Mouse (Mus musculus) lung, embryonic 16.5 days (tissue): Measurements from ENCODE around the gene Anapc16. TPM values are rescaled to one million over a fixed set of nuclear protein-coding genes. Genes with fewer than 3 reads are reported as not detected.

Experiments used
- ATAC-seq: fragments of 200-750 bp; cut with Nextera tagmentation; 2 replicates; pipeline ENCODE4 v1.8.0; 2017; ENCODE audit warnings: low read depth, mild to moderate bottlenecking, moderate library complexity
- H3K27ac ChIP-seq: fragments of 300-500 bp; sonication (generic); 2 replicates; pipeline ENCODE4 v1.5.1; 2014; ENCODE audit warnings: mild to moderate bottlenecking, control low read depth, low read length
- H3K27me3 ChIP-seq: fragments of 300-500 bp; sonication (generic); 2 replicates; pipeline ENCODE4 v1.6.1; 2014; ENCODE audit warnings: low read depth, low read length, mixed read lengths; ENCODE audit not compliant: control insufficient read depth, insufficient read depth
- H3K36me3 ChIP-seq: fragments of 300-500 bp; sonication (generic); 2 replicates; pipeline ENCODE4 v1.6.1; 2014; ENCODE audit warnings: low read length; ENCODE audit not compliant: control insufficient read depth, insufficient read depth
- H3K4me1 ChIP-seq: fragments of 300-500 bp; sonication (generic); replicated peaks from 2 replicates; pipeline ENCODE4 v1.6.1; 2014; ENCODE audit warnings: low read length, mixed read lengths; ENCODE audit not compliant: control insufficient read depth, insufficient read depth
- H3K4me2 ChIP-seq: fragments of 300-500 bp; sonication (generic); 2 replicates; pipeline ENCODE4 v1.6.1; 2014; ENCODE audit warnings: low read depth, low read length, control low read depth
- H3K4me3 ChIP-seq: fragments of 300-500 bp; sonication (generic); 2 replicates; pipeline ENCODE4 v1.5.1; 2014; ENCODE audit warnings: mild to moderate bottlenecking, low read length, control low read depth
- H3K9ac ChIP-seq: fragments of 300-500 bp; sonication (generic); 2 replicates; pipeline ENCODE4 v1.6.1; 2014; ENCODE audit warnings: low read length, control low read depth
- H3K9me3 ChIP-seq: fragments of 300-500 bp; sonication (generic); 2 replicates; pipeline ENCODE4 v1.6.1; 2016; ENCODE audit warnings: low read length; ENCODE audit not compliant: control insufficient read depth
- WGBS: fragments of 180-500 bp; shearing (Covaris S2); extraction: QIAGEN DNeasy Blood & Tissue Kit; methylation state at CpG from one replicate; pipeline ENCODE4 v1.1.7; 2014; 5-methylcytosine and 5-hydroxymethylcytosine counted together
- polyA plus RNA-seq: library from polyadenylated mRNA; unstranded; fragments of >200 nt; fragmentation: Nextera tagmentation; extraction: Ambion mirVana; gene quantifications from 2 replicates; pipeline ENCODE4 v1.2.1, GENCODE M21; 2015

Gene Anapc16
- 103 and 104 TPM in 2 replicates for polyA plus RNA-seq

DNA sequence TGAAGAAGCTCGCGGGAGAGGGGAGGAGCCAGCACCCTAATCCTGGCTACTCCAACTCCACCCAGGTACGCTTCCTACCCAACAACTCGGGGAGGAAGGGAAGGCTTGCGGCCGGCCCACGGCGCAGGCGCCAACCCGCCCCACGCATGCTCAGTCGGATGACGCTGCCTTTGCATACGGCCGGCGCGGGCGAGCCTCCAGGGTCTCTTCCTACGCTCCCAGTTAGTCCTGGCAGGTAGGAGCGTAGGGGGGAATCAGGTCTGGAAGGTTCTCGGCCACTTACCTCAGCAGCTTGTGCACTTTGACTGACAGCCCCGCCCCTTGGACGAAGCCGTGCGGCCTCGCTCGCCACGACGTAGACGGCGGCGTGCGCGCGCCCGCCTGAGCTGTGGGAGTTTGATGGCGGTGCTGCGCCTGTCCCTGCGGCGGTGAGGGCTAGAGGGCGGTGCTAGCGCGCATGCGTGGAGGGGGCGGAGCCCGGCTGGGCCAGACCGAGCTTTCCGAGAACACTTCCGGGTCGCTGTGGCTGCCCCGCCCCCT, at the start of gene Anapc16, which contains the start of gene Ascc1:
Anapc16 (minus strand) TSS at position 463 of the 540 bp plus-strand sequence.
Ascc1 (plus strand) TSS at position 133 of the 540 bp plus-strand sequence.
- Histone ChIP-seq H3K4me3 (peak within 1 kb of the TSS; percentile 74), H3K9ac (peak within 1 kb of the TSS; percentile 79), H3K9me3 (no peaks in the 10 kb centered on the region), H3K36me3 (0 out of 2 replicates have a peak, but pooled peaks cover 2% of the 10 kb centered on the region), H3K27ac (peak within 1 kb of the TSS; percentile 99), H3K27me3 (no peaks in the 10 kb centered on the region), H3K4me1 (peaks cover 14% of the 10 kb centered on the region), H3K4me2 (peak within 1 kb of the TSS; percentile 87)
- WGBS: under 1% methylated on average over 46 of the region's 51 CpGs
- peak; percentile 99 for ATAC-seq

DNA sequence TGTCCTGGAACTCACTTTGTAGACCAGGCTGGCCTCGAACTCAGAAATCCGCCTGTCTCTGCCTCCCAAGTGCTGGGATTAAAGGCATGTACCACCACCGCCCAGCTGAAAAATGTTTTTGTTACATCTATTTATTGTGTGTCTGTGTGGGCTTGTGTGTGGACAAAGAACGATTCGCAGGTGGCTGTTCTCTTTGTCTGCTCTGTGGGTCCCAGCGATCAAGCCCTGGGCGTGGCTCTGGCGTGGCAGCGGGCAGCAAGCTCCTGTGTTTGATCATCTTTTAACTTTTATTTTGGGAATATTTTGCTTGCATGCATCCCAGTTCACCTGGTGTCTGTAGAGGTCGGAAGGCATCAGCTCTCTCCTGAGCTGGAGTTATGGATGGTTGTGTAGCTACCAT, 47.6 kb upstream of the Anapc16 start:
- Histone ChIP-seq H3K27ac (no peak overlapping the region), H3K36me3 (peaks cover 4% of the 10 kb centered on the region; the same call in 1 of the 2 replicates), H3K4me2 (no peak overlapping the region), H3K4me1 (0 out of 2 replicates have a peak, but pooled peaks cover 2% of the 10 kb centered on the region), H3K9me3 (no peaks in the 10 kb centered on the region), H3K4me3 (no peak overlapping the region), H3K27me3 (no peaks in the 10 kb centered on the region), H3K9ac (no peak overlapping the region)
- 94% methylated on average over 10 of the region's 10 CpGs for WGBS
- ATAC-seq: no peak

DNA sequence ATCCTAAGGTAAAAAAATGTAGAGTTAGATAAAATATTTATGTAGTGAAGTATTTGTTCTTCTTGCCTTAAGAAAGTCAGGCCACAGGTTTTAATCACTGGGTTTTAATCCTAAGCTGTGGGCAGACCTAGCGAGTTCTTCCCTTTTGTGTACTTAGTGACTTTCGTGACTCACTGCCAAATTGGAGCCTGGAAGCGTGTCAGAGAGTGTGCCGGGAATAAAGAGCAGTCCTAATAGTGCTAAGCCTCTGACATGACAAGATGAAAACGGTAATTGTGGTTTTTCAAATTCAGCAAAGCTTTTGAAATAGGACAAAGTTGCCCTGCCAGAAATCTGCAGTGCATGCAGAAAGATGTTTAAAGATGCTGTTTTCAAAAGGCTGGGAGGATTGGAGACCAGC, 43.8 kb upstream of the Anapc16 start:
- H3K27ac ChIP-seq: no peak overlapping the region
- H3K9me3 ChIP-seq: no peaks in the 10 kb centered on the region
- no peaks in the 10 kb centered on the region for H3K27me3 ChIP-seq
- 0 out of 2 replicates have a peak, but pooled peaks cover 2% of the 10 kb centered on the region for H3K4me1 ChIP-seq
- no peak overlapping the region for H3K4me3 ChIP-seq
- 22% methylated on average over 5 of the region's 5 CpGs for WGBS
- peak; percentile 51; the same call in 1 of the 2 replicates for ATAC-seq
- H3K36me3 ChIP-seq: peaks cover 4% of the 10 kb centered on the region; the same call in 1 of the 2 replicates
- H3K9ac ChIP-seq: no peak overlapping the region
- H3K4me2 ChIP-seq: no peak overlapping the region

DNA sequence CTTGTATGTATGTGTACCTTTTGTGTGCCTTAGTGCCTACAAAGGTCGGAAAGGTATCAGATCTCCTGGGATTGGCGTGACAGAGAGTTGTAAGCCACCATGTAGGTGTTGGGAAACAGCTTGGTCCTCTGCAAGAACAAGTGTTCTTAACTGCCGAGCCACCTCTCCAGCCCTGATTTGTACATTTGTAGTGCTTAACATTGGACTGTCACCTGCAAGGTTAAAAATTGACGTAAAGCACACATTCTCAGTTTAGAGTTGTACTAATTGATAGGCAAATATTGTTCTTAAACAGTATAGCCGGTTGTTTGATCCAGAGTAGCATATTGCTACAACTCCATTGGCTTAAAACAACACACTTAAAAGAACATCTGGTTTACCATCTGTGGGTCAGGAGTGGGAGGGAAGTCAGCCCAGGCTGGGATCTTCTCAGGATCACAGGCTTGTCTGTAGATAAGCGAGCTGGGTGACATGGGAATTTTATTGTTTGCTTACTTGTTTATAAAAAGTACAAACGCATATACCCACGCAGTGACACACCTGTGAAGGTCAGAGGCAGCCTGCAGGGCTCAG, 39.5 kb upstream of the Anapc16 start:
- Histone ChIP-seq H3K4me1 (0 out of 2 replicates have a peak, but pooled peaks cover 2% of the 10 kb centered on the region), H3K9ac (no peak overlapping the region), H3K27ac (no peak overlapping the region), H3K36me3 (no peaks in the 10 kb centered on the region), H3K4me2 (no peak overlapping the region), H3K9me3 (no peaks in the 10 kb centered on the region), H3K27me3 (no peaks in the 10 kb centered on the region), H3K4me3 (no peak overlapping the region)
- ATAC-seq: no peak
- 45% methylated on average over 8 of the region's 8 CpGs for WGBS

DNA sequence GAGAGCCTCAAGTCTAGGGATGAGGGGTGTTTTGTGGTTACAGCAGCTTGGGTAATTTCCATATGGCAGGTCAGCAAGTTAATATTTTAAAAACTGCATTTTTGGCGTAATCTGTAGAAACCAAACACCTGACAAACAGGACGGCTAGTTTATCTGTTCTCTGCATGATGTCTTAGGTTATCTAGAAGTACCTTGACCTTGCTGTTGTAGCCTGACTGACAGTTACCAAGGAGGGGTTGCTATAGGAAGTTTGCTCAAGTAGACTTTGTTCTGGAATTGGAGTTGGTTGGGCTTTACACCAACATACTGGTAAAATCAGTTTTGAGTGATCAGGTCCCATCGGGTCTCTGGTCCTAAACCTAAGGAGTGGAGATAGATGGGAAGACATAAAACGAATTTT, 32.8 kb upstream of the Anapc16 start:
- Histone ChIP-seq H3K36me3 (no peaks in the 10 kb centered on the region), H3K4me1 (peaks cover 5% of the 10 kb centered on the region), H3K27ac (no peak overlapping the region), H3K4me3 (no peak overlapping the region), H3K4me2 (no peak overlapping the region), H3K27me3 (no peaks in the 10 kb centered on the region), H3K9me3 (no peaks in the 10 kb centered on the region), H3K9ac (no peak overlapping the region)
- WGBS: 39% methylated on average over 4 of the region's 4 CpGs
- ATAC-seq: no peak

DNA sequence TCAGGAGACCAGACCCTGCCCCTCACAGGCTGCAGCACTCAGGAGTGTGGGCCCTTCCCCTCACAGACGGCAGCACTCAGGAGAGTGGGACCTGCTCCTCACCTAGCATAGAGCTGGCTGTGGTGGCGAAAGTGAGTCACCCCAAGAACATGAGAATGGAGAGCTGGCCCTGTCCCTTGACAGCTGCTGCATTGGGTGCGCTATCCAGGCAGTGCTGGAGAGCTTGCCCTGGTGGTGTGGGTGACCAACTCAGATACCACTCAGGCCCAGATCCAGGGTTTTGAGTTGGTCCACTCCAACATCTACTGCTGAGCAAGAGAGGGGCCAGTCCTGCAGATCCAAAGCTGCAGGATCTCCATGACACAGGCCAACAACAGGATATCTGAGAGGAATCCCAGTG, 31.7 kb upstream of the Anapc16 start:
- WGBS: 63% methylated on average over 3 of the region's 3 CpGs
- H3K9me3 ChIP-seq: no peaks in the 10 kb centered on the region
- H3K27me3 ChIP-seq: no peaks in the 10 kb centered on the region
- no peak overlapping the region for H3K4me2 ChIP-seq
- H3K36me3 ChIP-seq: no peaks in the 10 kb centered on the region
- no peak overlapping the region for H3K4me3 ChIP-seq
- no peak overlapping the region for H3K9ac ChIP-seq
- ATAC-seq: no peak
- H3K27ac ChIP-seq: no peak overlapping the region
- H3K4me1 ChIP-seq: peaks cover 5% of the 10 kb centered on the region

DNA sequence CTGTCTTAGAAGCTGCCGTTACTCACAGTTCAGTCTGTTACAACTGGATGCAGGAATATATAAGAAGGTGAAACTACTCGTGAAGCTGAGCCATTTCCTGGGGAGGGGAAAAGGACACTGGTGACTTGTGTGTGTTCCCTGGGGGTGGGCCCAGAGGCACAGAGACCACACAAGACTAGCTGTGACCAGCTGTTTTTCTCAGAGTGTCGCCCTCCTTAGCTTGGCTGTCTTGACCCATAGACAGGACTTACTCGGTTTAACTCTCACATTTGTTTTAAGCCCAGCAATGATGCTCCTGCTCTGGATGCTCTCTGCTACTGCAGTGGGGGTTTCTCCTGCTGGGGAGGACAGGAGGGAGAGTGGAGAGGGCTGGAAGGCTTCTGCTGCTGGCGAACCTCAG, 30.1 kb upstream of the Anapc16 start:
- H3K36me3 ChIP-seq: no peaks in the 10 kb centered on the region
- no peak overlapping the region for H3K9ac ChIP-seq
- no peaks in the 10 kb centered on the region for H3K27me3 ChIP-seq
- 23% methylated on average over 5 of the region's 5 CpGs for WGBS
- no peak overlapping the region for H3K4me3 ChIP-seq
- no peak overlapping the region for H3K27ac ChIP-seq
- H3K4me1 ChIP-seq: peaks cover 5% of the 10 kb centered on the region
- H3K9me3 ChIP-seq: no peaks in the 10 kb centered on the region
- no peak overlapping the region for H3K4me2 ChIP-seq
- 0 out of 2 replicates have a peak, but pooled peaks have one; percentile 47 for ATAC-seq

DNA sequence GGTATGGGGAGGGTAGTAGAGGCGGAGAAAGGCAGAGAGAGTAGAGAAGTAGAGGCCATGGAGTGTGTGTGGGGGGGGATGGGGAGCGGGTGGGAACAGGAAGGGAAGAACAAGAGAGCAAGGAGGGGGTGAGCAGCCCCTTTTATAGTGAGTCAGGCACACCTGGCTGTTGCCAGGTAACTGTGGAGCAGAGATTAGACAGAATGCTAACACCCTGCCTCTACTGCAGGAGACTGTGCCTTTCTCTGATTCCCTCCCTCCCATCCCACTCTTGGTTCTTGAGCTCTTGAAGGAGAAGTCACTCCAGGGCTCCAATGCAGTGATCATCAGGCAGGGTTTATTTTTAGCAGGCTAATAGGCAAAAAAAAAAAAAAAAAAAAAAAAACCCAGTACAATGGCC, 29.7 kb upstream of the Anapc16 start:
- Histone ChIP-seq H3K9ac (no peak overlapping the region), H3K27me3 (no peaks in the 10 kb centered on the region), H3K27ac (no peak overlapping the region), H3K4me1 (peaks cover 7% of the 10 kb centered on the region), H3K4me3 (no peak overlapping the region), H3K36me3 (no peaks in the 10 kb centered on the region), H3K4me2 (no peak overlapping the region), H3K9me3 (no peaks in the 10 kb centered on the region)
- no peak; the same call in 1 of the 2 replicates for ATAC-seq
- WGBS: 67% methylated on average over 2 of the region's 2 CpGs

DNA sequence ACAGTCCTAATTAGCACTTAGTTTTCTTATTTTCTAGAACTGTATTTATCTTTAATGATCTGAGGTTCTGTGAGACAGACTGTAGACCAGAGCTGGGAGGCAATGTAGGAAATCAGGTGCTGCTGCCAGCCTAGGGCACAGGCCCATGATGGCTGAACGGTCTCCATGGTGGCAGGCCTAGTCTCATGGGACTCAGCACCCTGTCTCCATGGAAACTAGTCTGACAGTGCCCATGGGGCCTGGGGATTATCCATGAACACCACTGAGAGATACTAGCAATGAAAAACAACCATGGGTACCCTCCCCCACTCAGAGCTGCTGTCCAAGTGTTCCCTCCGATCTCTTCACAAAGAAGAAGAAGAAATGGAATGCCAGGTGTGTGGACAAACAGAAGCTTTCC, 29.1 kb upstream of the Anapc16 start:
- no peaks in the 10 kb centered on the region for H3K9me3 ChIP-seq
- H3K4me3 ChIP-seq: no peak overlapping the region
- no peak overlapping the region for H3K9ac ChIP-seq
- H3K27ac ChIP-seq: no peak overlapping the region
- no peak for ATAC-seq
- no peaks in the 10 kb centered on the region for H3K27me3 ChIP-seq
- H3K4me2 ChIP-seq: no peak overlapping the region
- H3K36me3 ChIP-seq: no peaks in the 10 kb centered on the region
- 70% methylated on average over 2 of the region's 2 CpGs for WGBS
- peaks cover 7% of the 10 kb centered on the region for H3K4me1 ChIP-seq
